Mouse (Mus musculus) heart, adult 2 months (tissue): ENCODE data around the gene Slco4a1.

Experiments used
- CTCF ChIP-seq: fragments of 200-600 bp; IDR thresholded peaks from 2 replicates; pipeline ENCODE4 v1.8.1; 2022; ENCODE audit warnings: antibody characterized with exemption, mild to moderate bottlenecking, moderate library complexity
- POLR2A ChIP-seq: fragments of 200-500 bp; IDR thresholded peaks from 2 replicates; pipeline ENCODE4 v1.6.1; 2011; ENCODE audit warnings: mild to moderate bottlenecking, low read depth, low read length, control low read depth; ENCODE audit not compliant: insufficient read depth

GRCm38 (mm10) chr2:180428331-180428730 is 27.7 kb upstream of the Slco4a1 start:
- TF ChIP-seq POLR2A (no peak), CTCF (peak; percentile 69)
